Mouse (Mus musculus): ENCODE results near the gene H2-DMa. TPM values are rescaled to one million over a fixed set of nuclear protein-coding genes. Genes with fewer than 3 reads are reported as not detected.
"Not testable (repeated sequence)": the region's sequence is repeated elsewhere in the genome, so short reads cannot be mapped to it uniquely, and the experiment has no call there.

Gene H2-DMa
- total and polyA plus RNA-seq, 2 experiments from 2014 or later, result 4.2 to 7.2 TPM

DNA sequence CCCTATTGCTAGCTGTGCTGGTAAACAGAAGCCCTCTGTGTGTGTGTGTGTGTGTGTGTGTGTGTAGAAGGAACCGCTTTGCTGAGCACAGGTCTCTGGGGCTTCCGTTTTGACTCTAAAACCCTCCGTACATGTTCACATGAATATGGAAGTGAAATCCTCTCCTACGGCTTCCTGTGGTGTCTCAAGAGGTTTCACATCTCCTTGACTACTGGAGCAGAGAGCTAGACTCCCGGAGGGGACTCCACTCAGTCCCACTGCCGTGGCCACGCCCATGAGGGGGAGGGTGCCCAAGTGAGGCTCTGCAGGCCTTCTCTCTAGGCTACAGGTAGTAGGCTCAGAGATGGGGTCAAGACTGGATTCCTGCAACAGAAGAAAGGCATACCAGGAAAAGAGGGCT is 23.7 kb downstream of the H2-DMa start, which contains the start of gene H2-DMb2:
H2-DMb2 (plus strand) TSS at position 275 of the 400 bp plus-strand sequence.
- 24% methylated on average over 7 of the region's 7 CpGs for WGBS
- Histone ChIP-seq H3K27ac (ENCODE audit: low read depth) (peak within 1 kb of the TSS; percentile 62), H3K9ac (replicated peaks; ENCODE audit: low read depth, low read length) (no peak within 1 kb of the TSS), H3K4me3 (ENCODE audit: low read depth, low read length) (no peak within 1 kb of the TSS), H3K9me3 (replicated peaks; ENCODE audit: control insufficient read depth, low read length) (no peaks in the 10 kb centered on the region), H3K4me1 (ENCODE audit: control insufficient read depth, insufficient read depth) (peaks cover 10% of the 10 kb centered on the region), H3K36me3 (replicated peaks; ENCODE audit: control insufficient read depth, insufficient read depth, low read length) (no peaks in the 10 kb centered on the region), H3K4me2 (ENCODE audit: low read depth, low read length) (no peak within 1 kb of the TSS), H3K27me3 (ENCODE audit: control insufficient read depth, insufficient read depth, low read length) (peaks cover 38% of the 10 kb centered on the region)
- TF ChIP-seq CTCF (IDR thresholded peaks at IDR 0.05; ENCODE audit: low read depth), result no peak
- no peak for TF ChIP-seq EP300 (IDR thresholded peaks at IDR 0.05; ENCODE audit: low read depth)
- DNase-seq (ENCODE audit: low spot score), result peak; percentile 45
- ATAC-seq (ENCODE audit: insufficient read depth, low read depth), result peak; percentile 40; the same call in 1 of the 2 replicates

- no peak overlapping the region for H3K4me2 ChIP-seq (ENCODE audit: low read depth, low read length)
- H3K9me3 ChIP-seq (replicated peaks; ENCODE audit: control insufficient read depth, low read length), result no peaks in the 10 kb centered on the region
- no peak for TF ChIP-seq CTCF (IDR thresholded peaks at IDR 0.05; ENCODE audit: low read depth)
- TF ChIP-seq EP300 (IDR thresholded peaks at IDR 0.05; ENCODE audit: low read depth), result no peak
- DNase-seq (ENCODE audit: low spot score), result no peak
- H3K27ac ChIP-seq (ENCODE audit: low read depth), result no peak overlapping the region
- H3K4me1 ChIP-seq (ENCODE audit: control insufficient read depth, insufficient read depth), result peaks cover 10% of the 10 kb centered on the region
- H3K9ac ChIP-seq (replicated peaks; ENCODE audit: low read depth, low read length), result no peak overlapping the region
- no peak overlapping the region for H3K4me3 ChIP-seq (ENCODE audit: low read depth, low read length)
- H3K27me3 ChIP-seq (ENCODE audit: control insufficient read depth, insufficient read depth, low read length), result peaks cover 34% of the 10 kb centered on the region
- ATAC-seq (ENCODE audit: insufficient read depth, low read depth), result no peak
- 51% methylated on average over 5 of the region's 5 CpGs for WGBS
- no peaks in the 10 kb centered on the region for H3K36me3 ChIP-seq (replicated peaks; ENCODE audit: control insufficient read depth, insufficient read depth, low read length)
Observed at GRCm38 (mm10) chr17:34143461-34143860, 24.1 kb downstream of the H2-DMa start.

DNA sequence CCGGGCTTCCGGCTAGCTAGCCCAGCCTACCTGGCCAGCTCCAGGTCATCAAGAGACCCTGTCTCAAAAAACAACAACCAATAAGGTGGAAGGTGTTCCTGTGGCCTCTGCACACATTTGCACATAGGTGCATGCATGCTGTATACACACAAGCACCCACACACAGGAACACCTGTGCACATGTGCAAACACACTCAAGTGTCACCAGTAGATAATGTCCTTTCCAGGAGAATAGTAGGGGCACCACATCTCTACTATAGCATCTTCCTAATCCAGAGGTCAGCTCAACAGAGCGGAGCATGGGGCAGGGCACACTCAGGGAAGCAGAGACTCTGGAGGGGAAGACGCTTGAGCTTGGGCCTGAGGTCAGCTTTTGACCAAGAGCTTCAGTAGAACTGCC is 24.9 kb downstream of the H2-DMa start:
- Histone ChIP-seq H3K27me3 (ENCODE audit: control insufficient read depth, insufficient read depth, low read length) (peaks cover 26% of the 10 kb centered on the region), H3K4me1 (ENCODE audit: control insufficient read depth, insufficient read depth) (peaks cover 10% of the 10 kb centered on the region)
- ATAC-seq (ENCODE audit: insufficient read depth, low read depth); H3K9me3 ChIP-seq (replicated peaks; ENCODE audit: control insufficient read depth, low read length); H3K9ac ChIP-seq (replicated peaks; ENCODE audit: low read depth, low read length); H3K4me2 ChIP-seq (ENCODE audit: low read depth, low read length); H3K36me3 ChIP-seq (replicated peaks; ENCODE audit: control insufficient read depth, insufficient read depth, low read length); H3K4me3 ChIP-seq (ENCODE audit: low read depth, low read length); H3K27ac ChIP-seq (ENCODE audit: low read depth); DNase-seq (ENCODE audit: low spot score): not testable (repeated sequence)
- 74% methylated on average over 4 of the region's 4 CpGs for WGBS

- Histone ChIP-seq H3K4me1 (ENCODE audit: control insufficient read depth, insufficient read depth) (peaks cover 3% of the 10 kb centered on the region; the same call in 1 of the 2 replicates), H3K36me3 (replicated peaks; ENCODE audit: control insufficient read depth, insufficient read depth, low read length) (no peaks in the 10 kb centered on the region), H3K9ac (replicated peaks; ENCODE audit: low read depth, low read length) (no peak overlapping the region), H3K4me2 (ENCODE audit: low read depth, low read length) (no peak overlapping the region), H3K9me3 (replicated peaks; ENCODE audit: control insufficient read depth, low read length) (no peaks in the 10 kb centered on the region), H3K27me3 (ENCODE audit: control insufficient read depth, insufficient read depth, low read length) (peaks cover 19% of the 10 kb centered on the region), H3K4me3 (ENCODE audit: low read depth, low read length) (no peak overlapping the region), H3K27ac (ENCODE audit: low read depth) (no peak overlapping the region)
- ATAC-seq (ENCODE audit: insufficient read depth, low read depth) (no peak), DNase-seq (ENCODE audit: low spot score) (no peak)
- no peak for TF ChIP-seq EP300 (IDR thresholded peaks at IDR 0.05; ENCODE audit: low read depth)
- no peak for TF ChIP-seq CTCF (IDR thresholded peaks at IDR 0.05; ENCODE audit: low read depth)
- WGBS, result 74% methylated on average over 3 of the region's 3 CpGs
Observed at GRCm38 (mm10) chr17:34144960-34145371, 25.6 kb downstream of the H2-DMa start.

- TF ChIP-seq CTCF (IDR thresholded peaks at IDR 0.05; ENCODE audit: low read depth), result no peak
- no peak for TF ChIP-seq EP300 (IDR thresholded peaks at IDR 0.05; ENCODE audit: low read depth)
- no peak for DNase-seq (ENCODE audit: low spot score)
- no peaks in the 10 kb centered on the region for H3K9me3 ChIP-seq (replicated peaks; ENCODE audit: control insufficient read depth, low read length)
- WGBS, result 45% methylated on average over 4 of the region's 4 CpGs
- no peak within 1 kb of the TSS for H3K4me2 ChIP-seq (ENCODE audit: low read depth, low read length)
- no peaks in the 10 kb centered on the region for H3K36me3 ChIP-seq (replicated peaks; ENCODE audit: control insufficient read depth, insufficient read depth, low read length)
- H3K4me1 ChIP-seq (ENCODE audit: control insufficient read depth, insufficient read depth), result no peaks in the 10 kb centered on the region
- H3K4me3 ChIP-seq (ENCODE audit: low read depth, low read length), result no peak within 1 kb of the TSS
- H3K27me3 ChIP-seq (ENCODE audit: control insufficient read depth, insufficient read depth, low read length), result no peaks in the 10 kb centered on the region
- no peak within 1 kb of the TSS for H3K9ac ChIP-seq (replicated peaks; ENCODE audit: low read depth, low read length)
- no peak within 1 kb of the TSS for H3K27ac ChIP-seq (ENCODE audit: low read depth)
- peak; percentile 64 for ATAC-seq (ENCODE audit: insufficient read depth, low read depth)
Observed at GRCm38 (mm10) chr17:34152923-34153322, 33.6 kb downstream of the H2-DMa start, which contains the start of gene H2-DMb1. Gene H2-DMb1 (plus strand): TSS chr17:34153072.

- Histone ChIP-seq H3K27me3 (ENCODE audit: control insufficient read depth, insufficient read depth, low read length) (no peaks in the 10 kb centered on the region), H3K9me3 (replicated peaks; ENCODE audit: control insufficient read depth, low read length) (no peaks in the 10 kb centered on the region), H3K27ac (ENCODE audit: low read depth) (no peak overlapping the region), H3K4me2 (ENCODE audit: low read depth, low read length) (no peak overlapping the region), H3K9ac (replicated peaks; ENCODE audit: low read depth, low read length) (no peak overlapping the region), H3K36me3 (replicated peaks; ENCODE audit: control insufficient read depth, insufficient read depth, low read length) (no peaks in the 10 kb centered on the region), H3K4me3 (ENCODE audit: low read depth, low read length) (no peak overlapping the region), H3K4me1 (ENCODE audit: control insufficient read depth, insufficient read depth) (no peaks in the 10 kb centered on the region)
- no peak for TF ChIP-seq EP300 (IDR thresholded peaks at IDR 0.05; ENCODE audit: low read depth)
- no peak for TF ChIP-seq CTCF (IDR thresholded peaks at IDR 0.05; ENCODE audit: low read depth)
- 45% methylated on average over 5 of the region's 5 CpGs for WGBS
- DNase-seq (ENCODE audit: low spot score) (no peak), ATAC-seq (ENCODE audit: insufficient read depth, low read depth) (no peak)
Observed at GRCm38 (mm10) chr17:34155534-34155933, 36.2 kb downstream of the H2-DMa start.
